Mouse (Mus musculus): ENCODE results near the gene Tex19.2.

DNA sequence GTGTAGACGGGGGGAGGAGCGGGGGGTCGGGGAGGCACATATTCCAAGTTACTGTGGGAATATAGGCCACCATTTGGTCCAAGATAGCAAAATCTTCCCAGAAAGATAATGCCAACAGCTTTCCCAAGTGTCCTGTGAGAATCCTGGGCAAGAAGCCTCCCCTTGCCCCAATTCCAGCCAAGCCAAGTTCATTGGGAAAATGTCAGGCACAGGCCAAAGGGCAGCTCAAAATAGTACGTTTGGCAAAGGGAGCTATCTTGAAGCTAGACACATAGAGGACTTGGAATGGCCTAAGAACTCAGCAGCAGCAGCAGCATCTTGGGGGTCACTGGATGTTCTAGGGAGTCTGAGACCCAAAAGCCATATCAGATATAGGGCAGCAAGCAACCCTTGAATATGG is 45.3 kb upstream of the Tex19.2 start:
- no peak for TF ChIP-seq CTCF (conservative IDR thresholded peaks at IDR 0.05; ENCODE audit: low read length)
- no peak for TF ChIP-seq POU5F1 (IDR thresholded peaks at IDR 0.05; ENCODE audit: borderline replicate concordance, low read length)
- no peak for TF ChIP-seq NANOG (IDR thresholded peaks at IDR 0.05; ENCODE audit: borderline replicate concordance, low read length)

Measured in E14TG2a.4 (cell line).